Mouse (Mus musculus) adrenal gland, adult (tissue): Measurements from ENCODE around the gene Mast4.
A peak's percentile ranks its signal among the peaks of the same experiment; 100 is the strongest.
"Not testable (repeated sequence)": the region's sequence is repeated elsewhere in the genome, so short reads cannot be mapped to it uniquely, and the experiment has no call there.

Experiments used
- DNase-seq, 2 experiments: peaks; one replicate each; pipeline ENCODE4 v3.0.0; 2022 to 2023; ENCODE audit warnings: low spot score in 1 of 2; ENCODE audit not compliant: inconsistent age in 2 of 2

Mast4 gene

GRCm38 (mm10) chr13:103334392-103334686, at the start of gene Mast4:
Gene Mast4 (minus strand): TSS chr13:103334497.
- peak; percentile 94 to 97 for DNase-seq

DNA sequence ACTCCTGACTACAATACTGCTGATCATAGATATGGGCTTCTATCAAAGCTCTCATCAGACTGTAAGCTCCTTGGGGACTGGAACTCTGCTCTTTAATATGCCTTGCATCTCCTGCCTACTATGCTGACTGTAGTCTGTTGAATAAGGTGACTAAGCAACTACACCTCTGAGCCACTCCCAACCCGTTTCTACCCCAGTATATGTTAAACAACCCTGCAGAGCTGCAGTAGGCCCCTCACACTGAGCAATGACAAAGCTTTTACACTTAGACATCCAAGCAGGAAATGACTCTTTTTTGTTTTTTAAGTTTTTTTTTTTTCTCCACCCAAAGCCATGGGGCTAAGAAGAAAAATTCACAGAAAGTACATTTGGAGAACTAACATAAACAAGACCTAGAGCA, 40.2 kb upstream of the Mast4 start:
- no peak for DNase-seq

DNA sequence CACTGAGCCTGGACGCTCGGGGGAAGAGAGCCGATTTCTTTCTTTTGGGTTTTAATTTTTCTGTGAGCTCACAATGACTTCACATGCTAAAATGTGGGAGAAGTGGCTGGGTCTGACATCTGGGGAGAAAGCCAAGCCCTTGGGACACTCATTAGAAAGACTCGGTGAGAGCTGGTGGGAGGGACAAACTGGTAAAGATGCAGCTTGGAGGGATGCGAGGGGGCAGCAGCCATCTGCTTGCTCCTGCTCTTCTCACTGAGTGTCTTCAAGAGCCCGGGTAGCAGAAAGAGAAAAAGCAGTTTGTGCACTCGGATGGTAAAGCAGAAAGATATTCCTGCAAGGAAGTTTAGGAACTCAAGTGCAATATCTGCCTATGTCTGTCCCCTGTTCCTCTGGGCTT, 34.9 kb upstream of the Mast4 start:
- DNase-seq, result no peak

GRCm38 (mm10) chr13:103363181-103363580, 28.9 kb upstream of the Mast4 start:
- DNase-seq, result no peak

GRCm38 (mm10) chr13:103357415-103357814, 23.1 kb upstream of the Mast4 start:
- DNase-seq, result not testable (repeated sequence)

DNA sequence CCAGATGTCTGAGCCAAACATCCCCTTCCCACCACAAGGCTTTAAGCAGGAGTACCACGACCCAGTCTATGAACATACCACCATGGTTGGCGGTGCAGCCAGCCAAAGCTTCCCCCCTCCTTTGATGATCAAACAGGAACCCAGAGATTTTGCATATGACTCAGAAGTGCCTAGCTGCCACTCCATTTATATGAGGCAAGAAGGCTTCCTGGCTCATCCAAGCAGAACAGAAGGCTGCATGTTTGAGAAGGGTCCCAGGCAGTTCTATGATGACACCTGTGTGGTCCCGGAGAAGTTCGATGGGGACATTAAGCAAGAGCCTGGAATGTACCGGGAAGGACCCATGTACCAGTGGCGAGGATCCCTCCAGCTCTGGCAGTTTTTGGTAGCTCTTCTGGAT, 22.6 kb upstream of the Mast4 start:
- DNase-seq, result not testable (repeated sequence)

GRCm38 (mm10) chr13:103354737-103355136, 20.4 kb upstream of the Mast4 start:
- peak in 1 of 2 experiments; percentile 75 for DNase-seq

- no peak for DNase-seq
These were observed 10.5 kb upstream of the Mast4 start for GRCm38 (mm10) chr13:103344749-103345148.

- no peak for DNase-seq
These were observed 9.9 kb upstream of the Mast4 start for GRCm38 (mm10) chr13:103344006-103344720.

- DNase-seq, result no peak
These were observed 6.7 kb upstream of the Mast4 start for GRCm38 (mm10) chr13:103341031-103341430.

DNA sequence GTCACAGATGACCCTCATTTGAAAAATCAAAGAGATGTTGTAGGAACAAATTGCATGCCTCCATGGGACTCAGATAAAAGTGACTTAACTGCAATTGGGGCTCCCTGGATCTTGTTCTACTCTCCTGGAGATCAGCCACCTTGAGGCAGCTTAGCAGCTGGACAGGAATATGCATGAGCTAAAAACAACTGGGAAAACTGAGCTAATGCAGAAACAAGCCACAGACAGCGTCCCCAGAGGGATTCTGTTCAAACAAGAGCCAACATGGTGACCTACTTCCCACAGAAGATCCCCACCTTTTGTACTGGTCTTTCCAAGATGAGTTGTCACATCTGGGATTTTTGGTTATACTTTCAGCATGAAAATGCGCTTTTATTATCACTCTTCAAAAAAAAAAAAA, 4.3 kb upstream of the Mast4 start:
- peak in 1 of 2 experiments; percentile 27 for DNase-seq

- peak in 1 of 2 experiments; percentile 34 for DNase-seq
These were observed 1.9 kb upstream of the Mast4 start for GRCm38 (mm10) chr13:103336237-103336636.

GRCm38 (mm10) chr13:103334723-103335458, 594 bp upstream of the Mast4 start:
- DNase-seq, result peak; percentile 40 to 79

DNA sequence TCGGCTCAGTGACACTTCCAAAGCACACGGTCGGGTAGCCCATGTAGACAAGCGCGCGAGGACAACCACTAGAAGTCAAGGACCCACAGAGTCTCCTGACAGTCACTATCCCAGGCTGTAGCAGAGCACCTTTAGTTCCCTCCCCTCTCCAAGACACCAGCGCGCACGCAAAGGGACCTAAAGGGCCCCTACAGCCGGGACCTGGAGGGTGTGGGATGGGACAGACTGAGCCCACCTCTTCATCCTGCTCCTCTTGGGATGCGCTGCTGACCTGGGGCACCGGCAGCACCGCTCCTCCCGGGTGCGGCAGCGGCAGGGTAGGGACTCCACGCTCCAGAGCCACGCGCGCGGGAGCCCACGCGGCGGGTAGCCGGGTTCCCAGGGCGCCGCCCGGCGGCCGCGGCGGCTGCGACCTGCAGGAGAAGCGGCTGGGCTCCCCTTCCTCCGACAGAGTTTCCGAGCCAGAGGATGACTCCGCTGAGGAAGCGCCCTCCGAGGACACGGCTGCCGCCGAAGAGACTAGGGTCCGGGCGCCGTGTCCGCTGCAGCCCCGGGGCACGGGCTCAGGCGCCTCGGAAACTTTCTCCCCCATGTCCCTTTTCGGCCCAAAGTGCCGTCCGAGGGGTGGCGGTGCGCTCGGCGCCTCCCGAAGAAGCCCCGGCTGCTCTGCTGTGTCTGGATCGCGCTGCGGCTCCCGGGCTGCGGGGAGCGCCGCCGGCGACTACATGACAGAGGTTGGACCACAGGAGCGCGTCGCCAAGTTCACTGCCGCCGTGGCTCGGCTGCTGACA, 501 bp downstream of the Mast4 start:
- peak; percentile 73 to 91 for DNase-seq

GRCm38 (mm10) chr13:103333153-103333552, 1.1 kb downstream of the Mast4 start:
- DNase-seq, result no peak

DNA sequence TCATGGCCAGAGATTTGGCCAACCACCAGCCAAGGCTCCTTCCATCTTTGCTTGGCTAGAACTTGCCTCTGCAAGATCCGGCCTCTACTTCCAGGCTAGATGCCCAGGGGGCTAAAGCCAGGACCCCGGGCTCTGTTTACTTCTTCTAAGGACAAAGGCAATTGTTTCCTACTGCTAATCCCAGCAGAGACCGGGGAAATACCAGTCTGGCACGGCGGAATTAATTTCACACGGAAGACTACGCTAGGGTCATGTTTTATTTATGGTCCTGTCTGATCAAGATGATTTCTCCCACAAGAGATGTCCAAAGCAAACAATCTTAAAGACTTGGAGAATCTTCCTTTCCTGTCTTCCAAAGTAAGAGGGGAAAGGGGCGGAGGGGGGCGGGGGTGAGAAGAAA, 1.6 kb downstream of the Mast4 start:
- peak in 1 of 2 experiments; percentile 57 for DNase-seq

GRCm38 (mm10) chr13:103331096-103331495, 3.2 kb downstream of the Mast4 start:
- DNase-seq, result no peak

DNA sequence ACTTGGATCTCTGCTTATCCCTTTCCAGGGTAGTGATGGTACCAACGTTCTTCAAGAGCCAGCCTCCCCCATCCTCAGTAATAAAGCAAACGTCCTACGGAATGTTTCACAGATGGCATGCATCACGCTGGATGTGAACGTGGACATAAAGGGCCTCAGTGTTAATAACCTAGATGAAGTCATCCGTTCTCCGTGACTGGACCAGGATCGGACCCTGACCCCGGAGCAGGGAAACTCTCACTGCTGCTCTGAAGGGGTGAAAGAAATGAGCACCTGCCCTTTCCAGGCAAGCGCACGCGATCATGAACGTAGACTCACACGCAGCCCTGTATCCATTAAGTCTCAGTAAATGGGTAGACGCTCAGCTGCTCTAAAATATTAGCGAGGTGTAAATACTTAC, 6.0 kb downstream of the Mast4 start:
- DNase-seq, result no peak

- DNase-seq, result no peak
These were observed 6.5 kb downstream of the Mast4 start for GRCm38 (mm10) chr13:103327843-103328242.

DNA sequence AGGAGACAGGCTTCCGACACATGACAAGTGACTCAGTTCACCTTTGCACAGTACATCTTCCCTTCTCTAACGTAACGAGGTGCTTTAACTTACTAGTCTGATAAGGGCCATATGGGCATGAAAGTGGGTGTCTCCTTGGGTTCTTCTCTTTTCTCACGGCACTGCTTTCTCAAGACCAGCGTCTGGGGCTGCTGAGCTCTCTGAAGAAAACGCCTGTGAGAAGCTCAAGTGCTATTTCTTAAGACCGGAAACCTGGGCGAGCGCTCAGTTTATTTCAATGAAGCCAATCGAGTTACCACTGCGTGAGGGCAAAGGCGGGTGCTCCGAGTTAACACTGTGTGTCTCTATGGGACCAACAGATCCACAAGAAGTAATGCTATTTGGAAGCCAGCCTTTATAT, 8.1 kb downstream of the Mast4 start:
- DNase-seq, result no peak

- DNase-seq, result no peak
These were observed 14.4 kb downstream of the Mast4 start for GRCm38 (mm10) chr13:103319881-103320280.

GRCm38 (mm10) chr13:103319317-103319716, 15.0 kb downstream of the Mast4 start:
- DNase-seq, result no peak
